Mouse (Mus musculus): ENCODE measurements around the gene Saa3. TPM values are rescaled to one million over a fixed set of nuclear protein-coding genes. Genes with fewer than 3 reads are reported as not detected.
"Not testable (repeated sequence)": the region's sequence is repeated elsewhere in the genome, so short reads cannot be mapped to it uniquely, and the experiment has no call there.

The Saa3 gene
- total RNA-seq, 4 experiments from 2014 or later, result not detected

DNA sequence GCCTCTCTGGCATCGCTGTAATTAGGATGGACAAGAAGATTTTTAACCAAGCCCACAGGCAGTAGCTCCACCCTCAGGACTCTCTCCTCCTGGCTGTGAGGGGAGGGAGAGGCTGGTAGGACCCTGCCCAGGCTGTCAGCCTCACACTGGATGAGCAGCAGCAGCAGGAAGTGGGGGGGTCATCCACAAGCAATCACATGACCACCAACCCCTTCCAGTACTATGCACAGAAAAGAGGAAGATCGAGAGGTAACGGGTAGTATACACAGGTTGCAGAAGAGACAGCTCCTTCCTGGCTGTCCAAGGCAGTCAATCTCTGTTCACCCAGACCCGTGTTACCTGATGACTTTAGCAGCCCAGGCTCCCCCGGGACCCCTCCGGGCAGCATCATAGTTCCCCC lies 3.2 kb downstream of the Saa3 start:
- no peak for DNase-seq (ENCODE audit: low spot score in 2 of 2)

DNA sequence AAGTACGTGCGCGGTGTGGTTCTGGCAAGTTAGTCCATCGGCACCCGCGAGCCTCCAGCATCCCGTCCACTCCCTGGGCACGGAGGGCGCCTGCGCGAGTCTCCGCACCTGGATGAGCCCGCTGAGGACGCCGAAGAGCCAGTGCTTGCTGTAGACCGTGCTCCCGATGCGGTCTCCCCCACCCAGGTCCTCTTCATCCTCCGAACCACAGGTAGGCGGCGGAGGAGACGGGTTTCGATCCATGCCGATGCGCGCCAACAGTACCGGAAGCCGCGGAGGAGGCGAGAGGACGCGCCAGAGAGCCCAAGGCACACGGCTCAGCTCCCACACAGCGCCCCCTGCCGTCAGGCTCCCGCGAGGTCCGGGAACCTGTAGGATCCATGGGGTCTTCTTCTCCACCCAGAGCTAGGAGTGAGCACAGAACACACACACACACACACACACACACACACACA lies 5.1 kb downstream of the Saa3 start, which contains the start of gene Saal1:
Gene Saal1, minus strand, starts transcription at position 291 of the 455 bp plus-strand sequence.
- DNase-seq (ENCODE audit: low spot score in 2 of 2), result peak; percentile 49 to 71

DNA sequence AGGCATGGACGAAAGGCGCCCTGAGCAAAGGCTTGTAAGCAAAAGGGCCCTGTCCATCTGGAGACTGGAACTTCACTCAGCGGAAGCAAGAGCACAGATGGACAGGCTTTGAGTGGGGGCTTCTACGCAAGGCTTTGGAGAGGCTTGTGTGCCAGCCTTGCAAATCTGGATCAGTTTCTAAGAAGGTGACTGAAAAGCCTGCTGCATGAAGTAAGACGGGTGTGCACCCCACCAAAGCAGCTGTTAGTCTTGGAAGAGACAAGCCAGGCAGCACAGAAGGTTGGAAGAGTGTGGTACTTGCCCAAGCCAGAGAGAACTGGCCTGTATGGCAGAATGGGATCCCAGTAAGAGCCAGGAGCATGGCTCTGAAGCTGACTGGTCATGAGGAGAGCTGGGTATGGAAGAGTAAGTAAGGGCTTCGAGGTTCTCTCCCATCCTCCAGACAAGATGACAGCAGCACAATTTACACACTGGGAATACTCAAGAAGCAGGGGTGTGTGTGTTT lies 14.9 kb downstream of the Saa3 start:
- no peak for DNase-seq (ENCODE audit: low spot score in 2 of 2)

DNA sequence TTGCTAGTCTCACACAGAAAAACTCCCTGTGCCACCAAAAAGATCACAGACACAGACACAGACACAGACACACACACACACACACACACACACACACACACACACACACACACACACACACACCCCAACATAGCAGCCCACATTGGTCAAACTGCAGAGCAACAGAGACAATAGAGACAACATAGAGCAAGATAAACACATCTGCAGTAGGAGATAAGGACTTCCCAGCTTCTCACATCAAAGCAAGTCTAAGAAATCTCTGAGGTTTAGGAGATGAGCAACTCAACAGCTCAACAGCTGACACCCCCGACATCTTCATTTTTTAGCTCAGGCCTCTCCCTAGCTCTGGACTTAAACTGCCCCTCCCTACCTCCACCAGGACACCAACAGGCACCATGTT lies 18.7 kb downstream of the Saa3 start:
- DNase-seq (ENCODE audit: low spot score in 2 of 2), result no peak

DNA sequence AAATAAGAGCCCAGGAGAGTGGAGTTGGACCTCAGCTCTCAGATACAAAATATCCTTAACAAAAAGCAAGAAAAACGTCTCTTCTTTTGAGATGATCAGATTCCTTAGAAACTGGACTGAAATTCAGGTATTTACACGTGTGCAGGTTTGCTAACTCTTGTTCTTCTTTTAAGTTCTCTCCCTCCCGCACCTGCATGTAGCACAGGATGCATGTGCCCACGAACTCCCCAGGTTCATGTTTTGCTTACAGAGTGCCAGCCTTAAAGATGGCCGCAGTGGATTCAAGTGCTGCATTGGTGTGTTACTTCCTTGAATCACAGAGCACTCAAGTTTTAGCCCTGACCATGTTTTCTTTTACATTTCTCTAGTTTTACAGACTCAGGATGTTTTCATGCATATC lies 28.7 kb downstream of the Saa3 start:
- DNase-seq (ENCODE audit: low spot score in 2 of 2), result no peak

DNA sequence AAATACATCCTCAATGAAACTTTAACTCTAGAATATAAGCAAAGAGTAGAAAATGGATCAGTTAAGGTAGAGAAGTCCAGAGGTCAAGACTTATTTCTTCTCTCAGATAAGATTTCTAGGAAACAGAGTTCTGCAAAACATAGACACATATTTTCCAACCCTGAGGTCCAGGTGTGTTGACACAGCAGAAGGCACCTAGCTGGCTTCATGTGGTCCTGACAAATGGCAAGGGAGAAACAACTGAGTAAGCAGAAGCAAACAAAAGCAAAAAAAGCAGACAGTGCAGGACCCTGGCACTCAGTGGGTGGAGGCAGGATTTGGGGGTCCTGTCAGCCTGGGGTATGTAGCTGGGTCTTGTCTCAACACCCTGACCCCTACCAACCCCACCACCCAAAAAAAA lies 34.8 kb downstream of the Saa3 start:
- no peak for DNase-seq (ENCODE audit: low spot score in 2 of 2)

DNA sequence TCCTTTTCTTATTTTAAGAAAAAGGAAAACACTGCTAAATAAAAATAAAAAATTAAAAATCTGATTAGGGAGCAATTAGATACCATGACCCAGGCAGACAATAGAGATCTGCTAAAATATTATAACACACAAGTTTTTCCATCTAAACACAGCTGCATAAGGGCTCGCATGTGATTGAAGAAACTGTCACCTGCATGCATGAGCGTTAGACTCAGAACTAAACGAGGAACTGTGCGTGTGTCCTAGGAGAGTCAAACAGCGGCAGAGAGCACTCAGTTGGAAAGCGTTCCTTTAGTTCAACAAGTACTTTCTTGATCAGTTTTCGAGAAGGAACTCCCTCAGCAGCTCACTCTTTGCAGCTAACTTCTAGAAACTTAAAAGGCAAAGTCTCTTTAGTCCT lies 36.5 kb downstream of the Saa3 start:
- DNase-seq (ENCODE audit: low spot score in 2 of 2), result not testable (repeated sequence)

DNA sequence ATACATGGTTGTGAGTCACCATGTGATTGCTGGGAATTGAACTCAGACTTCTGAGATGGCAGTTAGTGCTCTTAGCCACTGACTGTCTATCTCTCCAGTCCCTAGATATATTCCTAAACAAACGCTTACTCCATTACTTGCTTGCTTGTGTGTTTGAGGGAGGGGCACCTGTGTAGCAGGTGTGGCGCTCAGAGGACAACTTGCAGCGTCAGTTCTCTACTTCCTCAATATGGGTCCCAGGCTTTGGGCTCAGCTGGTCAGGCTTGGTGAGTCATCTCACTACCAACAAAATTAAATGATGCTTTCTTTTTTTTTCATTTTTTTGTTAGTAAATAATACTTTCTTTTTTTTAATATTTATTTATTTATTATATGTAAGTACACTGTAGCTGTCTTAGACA lies 37.1 kb downstream of the Saa3 start:
- DNase-seq (ENCODE audit: low spot score in 2 of 2), result no peak

DNA sequence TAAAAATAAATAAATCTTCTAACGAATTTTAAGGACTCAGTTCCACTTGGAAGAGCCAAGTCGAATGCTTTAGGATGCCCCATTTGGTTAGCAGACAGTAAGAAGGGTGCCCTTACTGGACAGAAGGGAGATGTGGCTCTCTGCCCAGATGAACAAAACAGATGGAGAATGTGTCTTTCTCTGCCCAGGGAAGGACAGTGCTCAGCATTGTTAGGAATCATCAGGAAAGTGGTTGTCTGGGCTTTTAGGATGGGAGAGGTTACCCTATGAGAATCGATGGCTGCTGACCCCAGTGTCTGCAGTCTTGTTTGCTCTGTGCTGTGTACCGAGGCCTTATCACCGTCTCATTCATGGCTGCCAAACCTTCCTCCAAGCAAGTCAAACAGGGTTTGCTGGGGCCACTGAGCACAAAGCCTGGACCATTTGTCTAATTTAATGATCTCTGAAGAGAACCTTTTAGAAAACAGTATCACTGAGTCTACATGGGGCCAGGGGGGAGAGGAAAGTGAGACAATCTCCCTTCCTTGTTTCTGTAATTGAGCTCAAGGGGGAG lies 38.6 kb downstream of the Saa3 start:
- no peak for DNase-seq (ENCODE audit: low spot score in 2 of 2)

DNA sequence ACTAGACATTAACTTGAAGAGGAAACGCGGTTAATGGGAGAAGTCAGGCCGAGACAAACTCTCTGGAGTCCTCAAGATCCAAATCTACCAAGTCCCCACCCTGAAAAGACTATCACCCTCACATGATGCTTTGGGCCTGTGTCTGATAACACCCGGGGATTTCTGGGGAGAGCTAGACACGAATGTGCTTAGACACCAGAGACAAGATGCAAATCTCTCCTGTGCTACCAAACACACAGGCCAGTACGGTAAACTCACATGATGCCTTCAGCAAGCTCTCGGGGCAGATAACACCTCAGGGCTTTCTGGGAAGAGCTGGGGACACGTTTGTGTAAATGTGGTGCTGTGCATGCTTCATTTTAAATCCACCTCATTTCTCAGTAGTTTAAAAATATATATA lies 39.6 kb downstream of the Saa3 start:
- DNase-seq (ENCODE audit: low spot score in 2 of 2), result no peak

DNA sequence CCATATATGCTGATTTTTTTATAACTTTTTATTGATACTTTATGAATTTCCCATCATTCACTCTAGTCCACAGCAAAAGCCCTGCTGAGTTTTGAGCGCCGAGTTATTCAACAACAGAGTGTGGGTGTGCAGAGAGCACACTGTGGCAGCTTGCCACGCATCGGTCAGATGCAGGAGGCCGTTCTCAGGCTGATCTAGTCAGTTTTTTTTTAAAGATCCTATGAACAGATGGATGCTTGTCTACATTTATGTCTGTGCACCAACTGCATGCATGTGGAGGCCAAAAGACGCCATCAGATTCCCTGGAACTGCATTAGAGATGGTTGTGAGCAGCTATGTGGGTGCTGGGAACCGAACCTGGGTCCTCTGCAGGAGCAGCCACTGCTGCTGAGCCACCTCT lies 40.4 kb downstream of the Saa3 start:
- DNase-seq (ENCODE audit: low spot score in 2 of 2), result no peak

DNA sequence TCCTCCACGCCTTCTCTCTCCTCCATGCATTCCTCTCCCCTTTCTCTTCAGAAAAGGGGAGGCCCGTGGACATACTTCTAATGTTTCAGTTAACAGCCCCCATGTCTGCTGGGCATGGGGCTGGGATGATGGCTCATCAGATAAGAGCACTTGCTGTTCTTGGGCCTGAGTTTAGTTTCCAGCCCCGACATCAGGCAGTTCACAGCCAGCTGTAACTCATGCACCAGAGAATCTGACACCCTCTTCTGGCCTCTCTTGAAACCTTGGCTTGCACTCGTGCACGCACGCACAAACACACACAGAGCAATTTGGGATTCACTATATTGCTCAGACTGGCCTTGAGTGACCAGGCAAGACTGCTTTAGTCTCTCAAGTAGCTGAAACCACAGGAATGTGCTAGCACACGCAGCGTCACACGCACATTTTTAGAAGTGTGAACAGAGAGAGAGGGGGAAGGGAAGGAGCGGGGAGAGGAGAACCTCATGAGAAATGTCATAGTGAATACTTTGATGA lies 43.3 kb downstream of the Saa3 start, which contains the start of gene Tph1:
Gene Tph1, minus strand, starts transcription at position 378 of the 513 bp plus-strand sequence.
- peak in 1 of 2 experiments; percentile 5 for DNase-seq (ENCODE audit: low spot score in 2 of 2)

DNA sequence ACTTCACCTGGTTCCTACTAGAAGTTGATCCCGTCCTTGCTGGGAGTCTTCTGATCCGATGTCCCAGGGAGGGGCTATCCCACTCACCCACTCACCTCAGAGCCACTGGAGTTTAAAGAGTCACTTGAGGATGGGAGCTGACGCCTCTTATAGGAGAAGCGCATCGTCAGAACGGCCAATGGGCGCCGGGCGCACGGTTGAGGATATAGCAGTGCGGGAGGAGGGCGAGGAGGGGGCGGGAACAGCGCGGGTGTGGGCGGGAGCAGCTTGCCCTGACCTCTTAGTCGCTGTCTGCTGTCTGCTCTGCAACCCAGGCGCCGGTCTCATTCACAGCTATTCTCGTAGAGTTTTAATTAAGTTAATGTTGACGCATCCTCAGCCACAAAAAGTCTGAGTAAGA lies 48.2 kb downstream of the Saa3 start:
- DNase-seq (ENCODE audit: low spot score in 2 of 2), result no peak

DNA sequence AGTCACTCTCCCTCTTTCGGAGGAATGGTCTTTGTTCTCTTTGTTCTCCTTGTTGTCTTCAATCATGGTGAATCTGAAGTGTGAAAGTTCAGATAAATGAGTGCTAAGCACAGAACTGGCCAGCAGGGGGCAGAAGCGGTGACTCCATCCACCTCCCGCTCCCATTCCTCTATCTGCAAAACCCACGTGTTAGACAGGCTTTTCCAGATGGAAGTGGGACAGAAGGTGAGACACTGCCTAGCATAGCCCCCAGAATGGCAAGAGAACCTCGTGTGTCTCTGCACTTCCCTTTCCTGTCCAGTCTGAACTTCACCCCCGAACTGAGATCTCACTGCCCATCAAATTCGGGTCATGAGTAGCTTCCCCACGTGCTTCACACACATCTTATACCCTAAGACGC lies 50.3 kb downstream of the Saa3 start:
- no peak for DNase-seq (ENCODE audit: low spot score in 2 of 2)

Other genes with a start within 250 kb of the Saa3 start
- 1 to 10 TPM; 1.5 to 3.8 (median 3.1) TPM for gene Sergef, start 75.9 kb downstream of the Saa3 start, total RNA-seq (2022)
- gene Tph1, start 43.2 kb downstream of the Saa3 start, total RNA-seq (2022), result under 1 TPM; 0.29 to 0.85 (median 0.39) TPM
- gene Saal1, start 5.0 kb downstream of the Saa3 start, total RNA-seq (2022), result 1 to 10 TPM; 2.5 to 3.7 (median 3.4) TPM
- gene Saa4, start 16.9 kb upstream of the Saa3 start, total RNA-seq (2022), result not detected
- gene Saa1, start 27.3 kb upstream of the Saa3 start, total RNA-seq (2022), result not detected
- gene Saa2, start 36.1 kb upstream of the Saa3 start, total RNA-seq (2022), result not detected
- gene Hps5, start 80.4 kb upstream of the Saa3 start, total RNA-seq (2022), result 10 to 100 TPM; 12.2 to 17.4 (median 14.0) TPM
- gene Gtf2h1, start 80.4 kb upstream of the Saa3 start, total RNA-seq (2022), result 10 to 100 TPM; 14.7 to 18.4 (median 16.6) TPM
- gene Ldha, start 125.8 kb upstream of the Saa3 start, total RNA-seq (2022), result 1,000 to 10,000 TPM; 2,911 to 3,222 (median 3,007) TPM
- not detected for gene Ldhc, start 145.5 kb upstream of the Saa3 start, total RNA-seq (2022)
- gene Tsg101, start 204.3 kb upstream of the Saa3 start, total RNA-seq (2022), result 10 to 100 TPM; 50.3 to 64.8 (median 57.9) TPM
- 10 to 100 TPM; 10.8 to 18.9 (median 12.1) TPM for gene Uevld, start 242.8 kb upstream of the Saa3 start, total RNA-seq (2022)

Measured in gastrocnemius, adult 8-10 months (tissue).